Mouse (Mus musculus) kidney, adult 2 months (tissue): ENCODE results near the gene Trim12a.
"Not testable (repeated sequence)": the region's sequence is repeated elsewhere in the genome, so short reads cannot be mapped to it uniquely, and the experiment has no call there.

Experiments used
- CTCF ChIP-seq: fragments of 200-500 bp; conservative IDR thresholded peaks from 2 replicates; pipeline ENCODE4 v1.5.1; 2011; ENCODE audit warnings: low read depth, mild to moderate bottlenecking, control low read depth, low read length, moderate library complexity, mixed read lengths; ENCODE audit not compliant: insufficient read depth, insufficient read length
- POLR2A ChIP-seq: fragments of 200-500 bp; IDR thresholded peaks from one replicate; pipeline ENCODE4 v1.6.1; 2011; ENCODE audit warnings: low read depth, low read length, control low read depth

- not testable (repeated sequence) for TF ChIP-seq CTCF, POLR2A
Observed at GRCm38 (mm10) chr7:104340744-104341143, 25.5 kb upstream of the Trim12a start.
